Mouse (Mus musculus) heart, postnatal 0 days (tissue): ENCODE measurements around the gene Rfc2. TPM values are rescaled to one million over a fixed set of nuclear protein-coding genes. Genes with fewer than 3 reads are reported as not detected.

Experiments used
- ATAC-seq: fragments of 200-750 bp; cut with Nextera tagmentation; 2 replicates; pipeline ENCODE4 v1.8.0; 2017; ENCODE audit warnings: low read depth, moderate number of reproducible peaks, moderate library complexity; ENCODE audit not compliant: insufficient read depth
- DNase-seq: peaks from one replicate; pipeline ENCODE4 v3.0.0-alpha.2; 2016; ENCODE audit warnings: low spot score
- H3K27ac ChIP-seq: fragments of 300-500 bp; sonication (generic); 2 replicates; pipeline ENCODE4 v1.5.1; 2014; ENCODE audit warnings: low read depth, mild to moderate bottlenecking
- H3K27me3 ChIP-seq: fragments of 300-500 bp; sonication (generic); 2 replicates; pipeline ENCODE4 v1.6.1; 2014; ENCODE audit warnings: low read length, mixed read lengths; ENCODE audit not compliant: control insufficient read depth, insufficient read depth
- H3K36me3 ChIP-seq: fragments of 300-500 bp; sonication (generic); replicated peaks from 2 replicates; pipeline ENCODE4 v1.6.1; 2014; ENCODE audit warnings: low read length, mixed read lengths; ENCODE audit not compliant: control insufficient read depth, insufficient read depth
- H3K4me1 ChIP-seq: fragments of 300-500 bp; sonication (generic); 2 replicates; pipeline ENCODE4 v1.6.1; 2014; ENCODE audit warnings: antibody characterized with exemption; ENCODE audit not compliant: control insufficient read depth, insufficient read depth
- H3K4me2 ChIP-seq: fragments of 300-500 bp; sonication (generic); 2 replicates; pipeline ENCODE4 v1.6.1; 2014; ENCODE audit warnings: low read depth, mild to moderate bottlenecking, low read length, moderate library complexity
- H3K4me3 ChIP-seq: fragments of 300-500 bp; sonication (generic); 2 replicates; pipeline ENCODE4 v1.5.1; 2014; ENCODE audit warnings: low read depth, low read length
- H3K9ac ChIP-seq: fragments of 300-500 bp; sonication (generic); replicated peaks from 2 replicates; pipeline ENCODE4 v1.6.1; 2014; ENCODE audit warnings: low read depth, low read length, mixed read lengths
- H3K9me3 ChIP-seq: fragments of 300-500 bp; sonication (generic); replicated peaks from 2 replicates; pipeline ENCODE4 v1.6.1; 2016; ENCODE audit warnings: low read length; ENCODE audit not compliant: control insufficient read depth
- CTCF ChIP-seq: IDR thresholded peaks from 2 replicates; pipeline ENCODE4 v1.5.1; 2016; ENCODE audit warnings: antibody characterized with exemption, control low read depth, low read depth
- EP300 ChIP-seq: IDR thresholded peaks from 2 replicates; pipeline ENCODE4 v1.6.1; 2016; ENCODE audit warnings: antibody characterized with exemption, low read depth
- WGBS: fragments of 180-500 bp; shearing (Covaris S2); extraction: QIAGEN DNeasy Blood & Tissue Kit; methylation state at CpG from one replicate; pipeline ENCODE4 v1.1.7; 2014; 5-methylcytosine and 5-hydroxymethylcytosine counted together
- polyA plus RNA-seq: library from polyadenylated mRNA; unstranded; fragments of >200 nt; fragmentation: Nextera tagmentation; extraction: Ambion mirVana; gene quantifications from 2 replicates; pipeline ENCODE4 v1.2.1, GENCODE M21; 2015
- total RNA-seq: library from RNA; depleted of rRNA; stranded (reverse); fragments of >200 nt; gene quantifications from 2 replicates; pipeline ENCODE4 v1.2.3, GENCODE M21; 2014; ENCODE audit warnings: low replicate concordance; rRNA removed

The Rfc2 gene
- total RNA-seq (53.1 and 64.6 TPM in 2 replicates), polyA plus RNA-seq (92.1 and 99.5 TPM in 2 replicates)

- Histone ChIP-seq H3K4me1 (peaks cover 9% of the 10 kb centered on the region), H3K27me3 (no peaks in the 10 kb centered on the region), H3K9me3 (no peaks in the 10 kb centered on the region), H3K4me3 (no peak within 1 kb of the TSS), H3K27ac (no peak within 1 kb of the TSS), H3K9ac (no peak within 1 kb of the TSS), H3K36me3 (no peaks in the 10 kb centered on the region), H3K4me2 (no peak within 1 kb of the TSS)
- no peak for TF ChIP-seq CTCF
- TF ChIP-seq EP300, result no peak
- no peak for ATAC-seq
- no peak for DNase-seq
- WGBS, result 76% methylated on average over 5 of the region's 5 CpGs
Observed at GRCm38 (mm10) chr5:134581146-134581545, at the start of gene Rfc2. Gene Rfc2, plus strand, starts transcription at chr5:134581366.

- H3K9ac ChIP-seq, result no peak overlapping the region
- WGBS, result 79% methylated on average over 9 of the region's 9 CpGs
- no peaks in the 10 kb centered on the region for H3K9me3 ChIP-seq
- no peaks in the 10 kb centered on the region for H3K27me3 ChIP-seq
- DNase-seq, result no peak
- H3K36me3 ChIP-seq, result peaks cover 22% of the 10 kb centered on the region
- no peak overlapping the region for H3K4me2 ChIP-seq
- H3K4me3 ChIP-seq, result no peak overlapping the region
- no peak for ATAC-seq
- no peak for TF ChIP-seq EP300
- TF ChIP-seq CTCF, result no peak
- H3K27ac ChIP-seq, result no peak overlapping the region
- no peaks in the 10 kb centered on the region for H3K4me1 ChIP-seq
Observed at GRCm38 (mm10) chr5:134531585-134531984, 49.6 kb upstream of the Rfc2 start.

GRCm38 (mm10) chr5:134532417-134532816 lies 48.7 kb upstream of the Rfc2 start:
- H3K27me3 ChIP-seq, result no peaks in the 10 kb centered on the region
- no peak for ATAC-seq
- TF ChIP-seq EP300 (no peak), CTCF (no peak)
- DNase-seq, result no peak
- 90% methylated on average over 6 of the region's 6 CpGs for WGBS
- H3K36me3 ChIP-seq, result peaks cover 22% of the 10 kb centered on the region
- no peak overlapping the region for H3K27ac ChIP-seq
- no peak overlapping the region for H3K4me3 ChIP-seq
- H3K4me1 ChIP-seq, result no peaks in the 10 kb centered on the region
- no peaks in the 10 kb centered on the region for H3K9me3 ChIP-seq
- H3K4me2 ChIP-seq, result no peak overlapping the region
- H3K9ac ChIP-seq, result no peak overlapping the region

GRCm38 (mm10) chr5:134536036-134536435 lies 45.1 kb upstream of the Rfc2 start:
- H3K9me3 ChIP-seq, result no peaks in the 10 kb centered on the region
- no peaks in the 10 kb centered on the region for H3K27me3 ChIP-seq
- DNase-seq (no peak), ATAC-seq (no peak)
- H3K27ac ChIP-seq, result no peak overlapping the region
- no peak overlapping the region for H3K9ac ChIP-seq
- no peak overlapping the region for H3K4me3 ChIP-seq
- WGBS, result 71% methylated on average over 6 of the region's 6 CpGs
- no peak overlapping the region for H3K4me2 ChIP-seq
- peaks cover 22% of the 10 kb centered on the region for H3K36me3 ChIP-seq
- no peak for TF ChIP-seq CTCF
- TF ChIP-seq EP300, result no peak
- H3K4me1 ChIP-seq, result peaks cover under 1% of the 10 kb centered on the region

GRCm38 (mm10) chr5:134539891-134540290 lies 41.3 kb upstream of the Rfc2 start:
- Histone ChIP-seq H3K36me3 (peaks cover 2% of the 10 kb centered on the region; the same call in 1 of the 2 replicates), H3K4me2 (no peak overlapping the region), H3K27ac (peak overlapping the region; percentile 89), H3K9ac (no peak overlapping the region), H3K9me3 (no peaks in the 10 kb centered on the region), H3K4me1 (peaks cover 16% of the 10 kb centered on the region), H3K27me3 (no peaks in the 10 kb centered on the region), H3K4me3 (no peak overlapping the region)
- 8% methylated on average over 3 of the region's 3 CpGs for WGBS
- DNase-seq (peak; percentile 78), ATAC-seq (peak; percentile 91)
- TF ChIP-seq CTCF, result peak; percentile 11; the same call in 1 of the 2 replicates
- peak; percentile 78 for TF ChIP-seq EP300

GRCm38 (mm10) chr5:134540881-134541280 lies 40.3 kb upstream of the Rfc2 start:
- no peak for ATAC-seq
- DNase-seq, result no peak
- Histone ChIP-seq H3K9me3 (no peaks in the 10 kb centered on the region), H3K36me3 (no peaks in the 10 kb centered on the region), H3K27ac (peak overlapping the region; percentile 89), H3K4me2 (no peak overlapping the region), H3K9ac (no peak overlapping the region), H3K4me3 (no peak overlapping the region), H3K4me1 (peaks cover 16% of the 10 kb centered on the region), H3K27me3 (no peaks in the 10 kb centered on the region)
- WGBS, result 75% methylated on average over 6 of the region's 6 CpGs
- no peak for TF ChIP-seq EP300
- no peak for TF ChIP-seq CTCF
